Mouse (Mus musculus) macrophage (primary cell): Measurements from ENCODE around the gene Pla2g3. TPM values are rescaled to one million over a fixed set of nuclear protein-coding genes. Genes with fewer than 3 reads are reported as not detected.

Source experiments
- H3K27ac ChIP-seq: fragments of 350-480 bp; formaldehyde crosslinking; 2 replicates; pipeline ENCODE4 v1.9.0; 2021
- H3K36me3 ChIP-seq: fragments of 350-480 bp; formaldehyde crosslinking; 2 replicates; pipeline ENCODE4 v1.9.0; 2021; ENCODE audit errors: inconsistent target
- H3K4me3 ChIP-seq: fragments of 350-480 bp; formaldehyde crosslinking; 2 replicates; pipeline ENCODE4 v1.9.0; 2021; ENCODE audit errors: inconsistent target
- H3K79me2 ChIP-seq: fragments of 350-480 bp; formaldehyde crosslinking; 2 replicates; pipeline ENCODE4 v1.9.0; 2021; ENCODE audit errors: inconsistent target
- WGBS: methylation state at CpG from one replicate; pipeline ENCODE4 v1.1.7; 2026; ENCODE audit warnings: inconsistent platforms; ENCODE audit not compliant: missing documents; 5-methylcytosine and 5-hydroxymethylcytosine counted together
- polyA plus RNA-seq: library from polyadenylated mRNA; stranded (reverse); fragments of 250-400 nt; gene quantifications from 3 replicates; pipeline ENCODE4 v1.2.4, GENCODE M21; 2018; ENCODE audit warnings: inconsistent platforms

Gene Pla2g3
- polyA plus RNA-seq, 1 experiment from 2014 or later, result not detected

GRCm38 (mm10) chr11:3503755-3504693 is 15.9 kb downstream of the Pla2g3 start:
- Histone ChIP-seq H3K79me2 (no peaks in the 10 kb centered on the region), H3K36me3 (no peaks in the 10 kb centered on the region), H3K4me3 (peak overlapping the region; percentile 14; the same call in 1 of the 2 replicates), H3K27ac (no peak overlapping the region)
- WGBS, result 85% methylated on average over 11 of the region's 11 CpGs

- Histone ChIP-seq H3K4me3 (no peak overlapping the region), H3K79me2 (no peaks in the 10 kb centered on the region), H3K27ac (no peak overlapping the region), H3K36me3 (no peaks in the 10 kb centered on the region)
- WGBS, result 39% methylated on average over 7 of the region's 7 CpGs
These were observed 20.1 kb downstream of the Pla2g3 start for GRCm38 (mm10) chr11:3508226-3508625.

GRCm38 (mm10) chr11:3509181-3510085 is 21.3 kb downstream of the Pla2g3 start:
- no peaks in the 10 kb centered on the region for H3K79me2 ChIP-seq
- H3K36me3 ChIP-seq, result no peaks in the 10 kb centered on the region
- no peak overlapping the region for H3K27ac ChIP-seq
- H3K4me3 ChIP-seq, result no peak overlapping the region
- 70% methylated on average over 8 of the region's 8 CpGs for WGBS

GRCm38 (mm10) chr11:3510321-3510720 is 22.2 kb downstream of the Pla2g3 start:
- WGBS, result 0% methylated on average over 2 of the region's 2 CpGs
- no peak overlapping the region for H3K27ac ChIP-seq
- no peaks in the 10 kb centered on the region for H3K79me2 ChIP-seq
- no peaks in the 10 kb centered on the region for H3K36me3 ChIP-seq
- H3K4me3 ChIP-seq, result no peak overlapping the region

- Histone ChIP-seq H3K4me3 (no peak overlapping the region), H3K36me3 (no peaks in the 10 kb centered on the region), H3K27ac (no peak overlapping the region), H3K79me2 (no peaks in the 10 kb centered on the region)
- WGBS, result 96% methylated on average over 6 of the region's 6 CpGs
These were observed 25.2 kb downstream of the Pla2g3 start for GRCm38 (mm10) chr11:3513291-3513690.

GRCm38 (mm10) chr11:3514529-3515054 is 26.5 kb downstream of the Pla2g3 start, which contains the start of gene Selenom:
Selenom (plus strand) TSS chr11:3514684.
- Histone ChIP-seq H3K36me3 (no peaks in the 10 kb centered on the region), H3K79me2 (no peaks in the 10 kb centered on the region), H3K27ac (peak within 1 kb of the TSS; percentile 22; the same call in 1 of the 2 replicates), H3K4me3 (peak within 1 kb of the TSS; percentile 45)
- 2% methylated on average over 26 of the region's 26 CpGs for WGBS

- Histone ChIP-seq H3K79me2 (no peaks in the 10 kb centered on the region), H3K27ac (no peak overlapping the region), H3K4me3 (peak overlapping the region; percentile 45), H3K36me3 (no peaks in the 10 kb centered on the region)
- WGBS, result 54% methylated on average over 3 of the region's 4 CpGs
These were observed 27.1 kb downstream of the Pla2g3 start for GRCm38 (mm10) chr11:3515216-3515615.

GRCm38 (mm10) chr11:3515637-3516036 is 27.6 kb downstream of the Pla2g3 start:
- H3K36me3 ChIP-seq, result no peaks in the 10 kb centered on the region
- WGBS, result 91% methylated on average over 4 of the region's 4 CpGs
- peak overlapping the region; percentile 45; the same call in 1 of the 2 replicates for H3K4me3 ChIP-seq
- H3K27ac ChIP-seq, result no peak overlapping the region
- no peaks in the 10 kb centered on the region for H3K79me2 ChIP-seq

- Histone ChIP-seq H3K79me2 (no peaks in the 10 kb centered on the region), H3K36me3 (no peaks in the 10 kb centered on the region), H3K27ac (no peak overlapping the region), H3K4me3 (no peak overlapping the region)
- WGBS, result 94% methylated on average over 5 of the region's 5 CpGs
These were observed 28.0 kb downstream of the Pla2g3 start for GRCm38 (mm10) chr11:3516121-3516520.

GRCm38 (mm10) chr11:3516859-3517845 is 29.1 kb downstream of the Pla2g3 start:
- Histone ChIP-seq H3K79me2 (no peaks in the 10 kb centered on the region), H3K4me3 (no peak overlapping the region), H3K36me3 (no peaks in the 10 kb centered on the region), H3K27ac (no peak overlapping the region)
- 20% methylated on average over 47 of the region's 50 CpGs for WGBS

GRCm38 (mm10) chr11:3517846-3518732 is 30.0 kb downstream of the Pla2g3 start:
- WGBS, result 55% methylated on average over 13 of the region's 13 CpGs
- no peak overlapping the region for H3K27ac ChIP-seq
- no peak overlapping the region for H3K4me3 ChIP-seq
- H3K36me3 ChIP-seq, result no peaks in the 10 kb centered on the region
- H3K79me2 ChIP-seq, result no peaks in the 10 kb centered on the region

GRCm38 (mm10) chr11:3519051-3519726 is 31.1 kb downstream of the Pla2g3 start:
- WGBS, result 84% methylated on average over 4 of the region's 4 CpGs
- H3K79me2 ChIP-seq, result no peaks in the 10 kb centered on the region
- H3K4me3 ChIP-seq, result no peak overlapping the region
- H3K36me3 ChIP-seq, result no peaks in the 10 kb centered on the region
- H3K27ac ChIP-seq, result no peak overlapping the region
